Mouse (Mus musculus) Patski (cell line): ENCODE measurements around the gene Fbxo22. TPM values are rescaled to one million over a fixed set of nuclear protein-coding genes. Genes with fewer than 3 reads are reported as not detected.

Experiments used
- ATAC-seq: fragments of 100-300 bp; one replicate; pipeline ENCODE4 v1.8.0; 2021
- CTCF ChIA-PET: fragments of 350-600 bp; sonication (Branson Sonifier 250); formaldehyde crosslinking; loops from one replicate; lab custom pipeline; 2022; ENCODE audit warnings: inconsistent platforms; lab: Charles Lee
- POLR2A ChIA-PET: fragments of 350-600 bp; sonication (Branson Sonifier 250); formaldehyde crosslinking; loops from one replicate; lab custom pipeline; 2022; ENCODE audit warnings: antibody characterized with exemption, inconsistent platforms; lab: Charles Lee
- DNase-seq: peaks from one replicate; pipeline ENCODE4 v3.0.0-alpha.2; 2011; ENCODE audit warnings: low read depth, low spot score
- H3K27me3 ChIP-seq: fragments of 371-371 bp; one replicate; pipeline ENCODE4 v1.5.1; 2021
- CTCF ChIP-seq: fragments of 100-300 bp; IDR thresholded peaks from one replicate; pipeline ENCODE4 v1.5.1; 2021
- in situ Hi-C: fragments of 300-500 bp; cut with MboI; formaldehyde crosslinking; loops from 3 replicates; pipeline ENCODE4 v1.11.1; 2018; ENCODE audit warnings: low pct_unique_long_range_greater_than_20kb, mixed read lengths
- polyA plus RNA-seq: library from polyadenylated mRNA; unstranded; gene quantifications from one replicate; pipeline ENCODE4 v1.2.3, GENCODE M21; 2021

The Fbxo22 gene
- polyA plus RNA-seq, 1 experiment from 2014 or later = 76.0 TPM

DNA sequence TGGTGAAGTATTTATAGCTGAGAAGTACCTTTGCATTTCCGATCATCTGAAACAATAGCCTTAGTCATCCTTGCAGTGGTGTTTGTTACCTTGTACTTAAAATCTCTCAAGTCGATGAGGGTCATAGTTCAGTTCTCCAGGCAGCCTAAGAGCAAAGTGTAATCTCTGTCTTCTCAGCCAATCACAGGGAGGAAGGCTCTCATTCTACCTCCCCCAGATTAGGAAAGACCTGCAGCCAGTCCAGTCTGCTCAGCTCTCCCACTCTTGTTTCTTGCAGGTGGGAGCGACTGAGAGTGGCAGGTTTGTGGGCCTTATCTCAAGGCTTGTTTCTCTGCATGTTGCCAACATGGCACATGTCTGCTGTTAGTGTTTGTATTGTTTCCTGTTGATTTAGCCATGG is 6.3 kb downstream of the Fbxo22 start:
- ATAC-seq (no peak), DNase-seq (no peak)
- in situ Hi-C loops = no loop called here
- CTCF ChIA-PET = no interaction called here
- no peaks in the 10 kb centered on the region for H3K27me3 ChIP-seq
- POLR2A ChIA-PET = no interaction called here
- TF ChIP-seq CTCF = no peak

DNA sequence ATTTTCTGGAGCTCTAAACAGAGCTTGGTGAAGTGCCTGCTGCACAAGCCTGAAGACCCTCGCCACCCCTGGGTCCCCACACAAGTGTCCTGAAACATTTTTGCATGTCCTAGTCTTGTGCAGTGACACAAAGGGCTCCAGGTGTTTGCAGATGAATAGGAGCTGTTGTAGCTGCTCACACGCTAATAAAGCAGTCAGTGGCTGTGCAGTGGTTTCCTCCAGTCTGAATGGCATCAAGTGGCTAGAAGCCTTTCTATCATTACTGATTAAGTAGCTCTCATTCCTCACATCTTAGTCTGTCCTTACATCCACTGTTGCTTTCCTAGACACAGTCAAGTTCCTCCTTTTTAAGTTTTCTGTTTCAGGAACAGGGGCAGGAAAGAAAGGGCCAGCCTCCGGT is 6.9 kb downstream of the Fbxo22 start:
- ATAC-seq = no peak
- CTCF ChIA-PET = no interaction called here
- TF ChIP-seq CTCF = no peak
- no peaks in the 10 kb centered on the region for H3K27me3 ChIP-seq
- in situ Hi-C loops = no loop called here
- DNase-seq = no peak
- POLR2A ChIA-PET = interaction anchor here (0.9 kb wide), 1 partner anchor 9 kb away, joined by 3 read pairs; no protein-coding TSS in a partner anchor

- CTCF ChIA-PET = interaction anchor here (3.8 kb wide), 1 partner anchor 95 kb away, joined by 17 read pairs; no protein-coding TSS in a partner anchor
- DNase-seq (no peak), ATAC-seq (no peak)
- POLR2A ChIA-PET = interaction anchor here (0.9 kb wide), 1 partner anchor 9 kb away, joined by 3 read pairs; no protein-coding TSS in a partner anchor
- TF ChIP-seq CTCF = no peak
- H3K27me3 ChIP-seq = no peaks in the 10 kb centered on the region
- in situ Hi-C loops = no loop called here
Measured at GRCm38 (mm10) chr9:55216078-55216477, 7.4 kb downstream of the Fbxo22 start.

- ChIA-PET CTCF (interaction anchor here (0.8 to 3.8 kb wide), 2 partner anchors 65 to 93 kb away, joined by 4 to 17 read pairs; no protein-coding TSS in a partner anchor), POLR2A (no interaction called here)
- no peak for ATAC-seq
Measured at GRCm38 (mm10) chr9:55217381-55217780, 8.7 kb downstream of the Fbxo22 start.

DNA sequence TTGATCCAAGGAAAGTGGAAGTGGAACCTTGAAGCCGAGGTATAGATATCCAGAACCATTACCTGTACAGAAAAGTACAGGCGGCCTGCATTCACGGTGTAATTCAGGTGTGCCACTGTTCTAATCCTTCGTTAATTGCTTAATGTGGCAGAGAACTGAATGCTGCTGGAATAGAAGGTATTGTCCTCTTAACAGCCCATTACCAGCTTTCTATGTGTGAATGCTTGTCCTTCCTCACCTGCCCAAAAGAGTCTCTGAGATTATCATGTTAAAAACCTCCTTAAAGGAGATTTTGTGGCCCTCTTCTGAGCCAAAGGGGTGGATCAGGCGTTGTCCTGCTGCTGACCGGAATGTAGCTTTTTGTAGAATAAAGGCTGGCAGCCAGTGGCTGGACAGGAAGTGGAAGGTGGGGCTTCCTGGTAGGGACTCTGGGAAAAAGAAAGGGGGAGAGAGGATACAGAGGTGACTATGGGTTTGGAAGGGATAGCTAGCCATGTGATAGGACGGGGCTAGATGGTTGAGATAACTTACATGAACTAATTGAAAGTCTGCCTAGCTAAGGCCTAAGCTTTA is 16.5 kb downstream of the Fbxo22 start:
- TF ChIP-seq CTCF = no peak
- no peak for ATAC-seq

More at GRCm38 (mm10) chr9:55217381-55217780, 8.7 kb downstream of the Fbxo22 start:
- no peak for DNase-seq
- H3K27me3 ChIP-seq = no peaks in the 10 kb centered on the region
- no peak for TF ChIP-seq CTCF
- in situ Hi-C loops = no loop called here

DNA sequence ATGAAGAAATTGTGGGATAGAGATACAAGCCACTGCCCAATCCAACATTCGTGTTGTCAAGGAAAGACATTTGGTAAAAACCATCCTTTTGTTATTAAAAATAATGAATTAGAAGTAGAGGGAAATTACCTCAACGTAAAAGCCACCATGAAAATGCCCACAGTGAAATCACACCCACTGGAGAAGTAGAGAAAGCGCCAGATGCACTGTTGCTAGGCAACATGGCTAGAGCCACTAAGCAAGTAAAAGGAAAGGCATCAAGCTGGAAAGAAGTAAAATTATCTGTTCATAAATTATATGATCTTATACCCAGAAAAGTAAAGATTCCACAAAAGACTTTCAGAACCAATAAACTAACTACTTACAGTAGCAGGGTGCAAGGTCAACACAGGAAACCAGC is 17.5 kb downstream of the Fbxo22 start:
- no peaks in the 10 kb centered on the region for H3K27me3 ChIP-seq
- in situ Hi-C loops = loop anchor here (5.0 kb wide), 1 partner anchor 161 kb away; no protein-coding TSS in a partner anchor
- ChIA-PET POLR2A (no interaction called here), CTCF (interaction anchor here (0.9 to 1.4 kb wide), 2 partner anchors 8 to 47 kb away, joined by 3 to 4 read pairs; no protein-coding TSS in a partner anchor)
- DNase-seq (no peak), ATAC-seq (no peak)
- TF ChIP-seq CTCF = no peak

More for the DNA sequence above, 16.5 kb downstream of the Fbxo22 start:
- ChIA-PET CTCF (interaction anchor here (1.1 to 1.2 kb wide), 2 partner anchors 13 to 86 kb away, joined by 4 to 5 read pairs; no protein-coding TSS in a partner anchor), POLR2A (interaction anchor here (1.1 kb wide), 2 partner anchors 9 to 18 kb away, joined by 3 read pairs; no protein-coding TSS in a partner anchor)
- no peak for DNase-seq
- in situ Hi-C loops = loop anchor here (5.0 kb wide), 1 partner anchor 162 kb away; no protein-coding TSS in a partner anchor
- H3K27me3 ChIP-seq = no peaks in the 10 kb centered on the region

GRCm38 (mm10) chr9:55228149-55228548 is 19.4 kb downstream of the Fbxo22 start:
- POLR2A ChIA-PET = interaction anchor here (0.7 to 0.9 kb wide), 2 partner anchors 10 to 81 kb away, joined by 3 to 4 read pairs; no protein-coding TSS in a partner anchor
- TF ChIP-seq CTCF = no peak
- DNase-seq (no peak), ATAC-seq (peak; percentile 31)
- CTCF ChIA-PET = interaction anchor here (0.6 kb wide), 1 partner anchor 101 kb away, joined by 3 read pairs; no protein-coding TSS in a partner anchor
- in situ Hi-C loops = loop anchor here (5.0 kb wide), 1 partner anchor 159 kb away; no protein-coding TSS in a partner anchor
- no peaks in the 10 kb centered on the region for H3K27me3 ChIP-seq

- in situ Hi-C loops = loop anchor here (5.0 kb wide), 1 partner anchor 158 kb away; no protein-coding TSS in a partner anchor
- POLR2A ChIA-PET = interaction anchor here (0.9 kb wide), 1 partner anchor 80 kb away, joined by 4 read pairs; no protein-coding TSS in a partner anchor
Measured at GRCm38 (mm10) chr9:55229010-55229409, 20.3 kb downstream of the Fbxo22 start.

DNA sequence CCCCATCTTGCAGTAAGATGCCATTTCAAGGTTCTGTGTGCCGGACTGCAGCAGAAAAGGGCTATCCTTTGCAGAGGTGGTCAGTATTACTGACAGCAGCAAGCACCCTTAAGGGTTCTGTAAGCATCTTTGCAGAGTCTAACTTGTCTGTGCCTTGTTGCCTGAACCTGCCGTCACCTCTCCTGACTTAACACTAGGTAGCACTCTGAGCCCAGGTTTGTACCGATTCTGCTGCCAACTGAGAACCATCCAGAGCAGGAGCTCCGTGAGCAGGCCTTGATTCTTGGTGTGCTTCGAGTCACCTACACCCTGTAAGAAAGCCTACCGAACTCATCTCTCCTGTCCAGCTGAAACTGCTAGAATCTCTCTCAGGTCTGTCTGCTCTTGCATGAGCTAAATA is 22.8 kb downstream of the Fbxo22 start:
- CTCF ChIA-PET = interaction anchor here (0.7 to 1.8 kb wide), 7 partner anchors 50 to 159 kb away, joined by 3 to 29 read pairs (median 3); no protein-coding TSS in a partner anchor
- DNase-seq = no peak

More at GRCm38 (mm10) chr9:55229010-55229409, 20.3 kb downstream of the Fbxo22 start:
- CTCF ChIA-PET = no interaction called here
- no peak for DNase-seq
- ATAC-seq = no peak
- H3K27me3 ChIP-seq = no peaks in the 10 kb centered on the region
- TF ChIP-seq CTCF = no peak

GRCm38 (mm10) chr9:55232110-55232509 is 23.4 kb downstream of the Fbxo22 start:
- ATAC-seq = no peak
- POLR2A ChIA-PET = interaction anchor here (0.5 to 0.6 kb wide), 2 partner anchors 46 to 71 kb away, joined by 3 to 5 read pairs; no protein-coding TSS in a partner anchor
- no peaks in the 10 kb centered on the region for H3K27me3 ChIP-seq
- no peak for TF ChIP-seq CTCF
- CTCF ChIA-PET = interaction anchor here (0.7 to 1.8 kb wide), 7 partner anchors 49 to 159 kb away, joined by 3 to 29 read pairs (median 3); no protein-coding TSS in a partner anchor
- in situ Hi-C loops = no loop called here
- no peak for DNase-seq

More for the DNA sequence above, 22.8 kb downstream of the Fbxo22 start:
- H3K27me3 ChIP-seq = no peaks in the 10 kb centered on the region
- POLR2A ChIA-PET = no interaction called here
- no peak for ATAC-seq
- in situ Hi-C loops = no loop called here
- TF ChIP-seq CTCF = peak; percentile 76
